Mouse (Mus musculus): ENCODE data around the gene Tbck.

- no peak for TF ChIP-seq CTCF (IDR thresholded peaks at IDR 0.05; ENCODE audit: low read depth, low read length)
- no peak for TF ChIP-seq POLR2A (IDR thresholded peaks at IDR 0.05; ENCODE audit: borderline replicate concordance, low read depth, low read length)
Measured at GRCm38 (mm10) chr3:132787775-132788174, 103.8 kb downstream of the Tbck start.
